Mouse (Mus musculus) heart, postnatal 0 days (tissue): ENCODE data around the gene Rmnd5b. TPM values are rescaled to one million over a fixed set of nuclear protein-coding genes. Genes with fewer than 3 reads are reported as not detected.
"Not testable (repeated sequence)": the region's sequence is repeated elsewhere in the genome, so short reads cannot be mapped to it uniquely, and the experiment has no call there.

Experiments
- ATAC-seq: fragments of 200-750 bp; cut with Nextera tagmentation; 2 replicates; pipeline ENCODE4 v1.8.0; 2017; ENCODE audit warnings: low read depth, moderate number of reproducible peaks, moderate library complexity; ENCODE audit not compliant: insufficient read depth
- DNase-seq: peaks from one replicate; pipeline ENCODE4 v3.0.0-alpha.2; 2016; ENCODE audit warnings: low spot score
- H3K27ac ChIP-seq: fragments of 300-500 bp; sonication (generic); 2 replicates; pipeline ENCODE4 v1.5.1; 2014; ENCODE audit warnings: low read depth, mild to moderate bottlenecking
- H3K27me3 ChIP-seq: fragments of 300-500 bp; sonication (generic); 2 replicates; pipeline ENCODE4 v1.6.1; 2014; ENCODE audit warnings: low read length, mixed read lengths; ENCODE audit not compliant: control insufficient read depth, insufficient read depth
- H3K36me3 ChIP-seq: fragments of 300-500 bp; sonication (generic); replicated peaks from 2 replicates; pipeline ENCODE4 v1.6.1; 2014; ENCODE audit warnings: low read length, mixed read lengths; ENCODE audit not compliant: control insufficient read depth, insufficient read depth
- H3K4me1 ChIP-seq: fragments of 300-500 bp; sonication (generic); 2 replicates; pipeline ENCODE4 v1.6.1; 2014; ENCODE audit warnings: antibody characterized with exemption; ENCODE audit not compliant: control insufficient read depth, insufficient read depth
- H3K4me2 ChIP-seq: fragments of 300-500 bp; sonication (generic); 2 replicates; pipeline ENCODE4 v1.6.1; 2014; ENCODE audit warnings: low read depth, mild to moderate bottlenecking, low read length, moderate library complexity
- H3K4me3 ChIP-seq: fragments of 300-500 bp; sonication (generic); 2 replicates; pipeline ENCODE4 v1.5.1; 2014; ENCODE audit warnings: low read depth, low read length
- H3K9ac ChIP-seq: fragments of 300-500 bp; sonication (generic); replicated peaks from 2 replicates; pipeline ENCODE4 v1.6.1; 2014; ENCODE audit warnings: low read depth, low read length, mixed read lengths
- H3K9me3 ChIP-seq: fragments of 300-500 bp; sonication (generic); replicated peaks from 2 replicates; pipeline ENCODE4 v1.6.1; 2016; ENCODE audit warnings: low read length; ENCODE audit not compliant: control insufficient read depth
- CTCF ChIP-seq: IDR thresholded peaks from 2 replicates; pipeline ENCODE4 v1.5.1; 2016; ENCODE audit warnings: antibody characterized with exemption, control low read depth, low read depth
- EP300 ChIP-seq: IDR thresholded peaks from 2 replicates; pipeline ENCODE4 v1.6.1; 2016; ENCODE audit warnings: antibody characterized with exemption, low read depth
- WGBS: fragments of 180-500 bp; shearing (Covaris S2); extraction: QIAGEN DNeasy Blood & Tissue Kit; methylation state at CpG from one replicate; pipeline ENCODE4 v1.1.7; 2014; 5-methylcytosine and 5-hydroxymethylcytosine counted together
- polyA plus RNA-seq: library from polyadenylated mRNA; unstranded; fragments of >200 nt; fragmentation: Nextera tagmentation; extraction: Ambion mirVana; gene quantifications from 2 replicates; pipeline ENCODE4 v1.2.1, GENCODE M21; 2015
- total RNA-seq: library from RNA; depleted of rRNA; stranded (reverse); fragments of >200 nt; gene quantifications from 2 replicates; pipeline ENCODE4 v1.2.3, GENCODE M21; 2014; ENCODE audit warnings: low replicate concordance

The Rmnd5b gene
- total and polyA plus RNA-seq, 2 experiments from 2014 or later: 30.0 to 54.3 TPM

DNA sequence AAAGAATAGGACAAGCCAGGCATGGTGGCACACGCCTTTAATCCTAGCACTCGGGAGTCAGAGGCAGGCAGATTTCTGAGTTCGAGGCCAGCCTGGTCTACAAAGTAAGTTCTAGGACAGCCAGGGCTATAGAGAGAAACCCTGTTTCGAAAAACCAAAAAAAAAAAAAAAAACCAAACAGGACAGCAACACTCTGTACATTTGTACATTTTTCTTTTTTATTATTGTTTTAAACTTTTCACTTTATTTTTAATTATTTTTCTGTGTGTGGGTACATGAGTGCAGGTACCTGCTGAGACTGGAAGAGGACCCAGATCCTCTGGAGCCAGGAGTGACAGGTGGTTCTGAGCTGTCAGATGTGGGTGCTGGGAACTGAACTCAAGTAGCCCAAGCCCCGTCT lies 39.7 kb upstream of the Rmnd5b start:
- H3K27ac ChIP-seq: no peak overlapping the region

DNA sequence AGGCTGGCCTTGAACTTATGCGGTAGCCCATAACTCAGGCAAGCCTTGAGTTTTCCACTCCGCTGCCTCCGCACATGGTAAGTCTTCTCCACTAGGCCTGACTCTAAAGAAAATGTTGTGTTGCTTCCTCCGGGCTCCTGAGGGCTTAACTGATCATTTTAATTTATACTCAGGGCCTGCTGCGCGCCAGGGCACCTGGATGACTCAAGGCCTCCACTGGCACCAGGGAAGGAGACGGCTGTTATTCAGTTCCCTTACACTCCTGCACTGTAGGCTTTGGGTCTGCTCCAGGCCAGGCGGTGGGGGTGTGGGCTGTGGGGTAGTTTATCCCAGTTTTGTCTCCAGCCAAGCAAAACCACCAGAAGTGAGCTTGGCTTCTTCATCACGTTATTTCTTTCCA lies 37.6 kb upstream of the Rmnd5b start:
- no peak for TF ChIP-seq EP300
- TF ChIP-seq CTCF: no peak
- Histone ChIP-seq H3K36me3 (no peaks in the 10 kb centered on the region), H3K27ac (no peak overlapping the region), H3K4me2 (no peak overlapping the region), H3K4me3 (no peak overlapping the region), H3K9me3 (no peaks in the 10 kb centered on the region), H3K9ac (no peak overlapping the region), H3K27me3 (no peaks in the 10 kb centered on the region), H3K4me1 (no peaks in the 10 kb centered on the region)
- ATAC-seq (no peak), DNase-seq (no peak)
- 71% methylated on average over 9 of the region's 9 CpGs for WGBS

More for the DNA sequence above, 39.7 kb upstream of the Rmnd5b start:
- H3K4me2 ChIP-seq: no peak overlapping the region
- no peaks in the 10 kb centered on the region for H3K4me1 ChIP-seq
- ATAC-seq (no peak), DNase-seq (no peak)
- no peaks in the 10 kb centered on the region for H3K36me3 ChIP-seq
- 70% methylated on average over 5 of the region's 5 CpGs for WGBS
- no peaks in the 10 kb centered on the region for H3K9me3 ChIP-seq
- H3K27me3 ChIP-seq: no peaks in the 10 kb centered on the region
- H3K9ac ChIP-seq: no peak overlapping the region
- no peak for TF ChIP-seq CTCF
- TF ChIP-seq EP300: no peak
- no peak overlapping the region for H3K4me3 ChIP-seq

DNA sequence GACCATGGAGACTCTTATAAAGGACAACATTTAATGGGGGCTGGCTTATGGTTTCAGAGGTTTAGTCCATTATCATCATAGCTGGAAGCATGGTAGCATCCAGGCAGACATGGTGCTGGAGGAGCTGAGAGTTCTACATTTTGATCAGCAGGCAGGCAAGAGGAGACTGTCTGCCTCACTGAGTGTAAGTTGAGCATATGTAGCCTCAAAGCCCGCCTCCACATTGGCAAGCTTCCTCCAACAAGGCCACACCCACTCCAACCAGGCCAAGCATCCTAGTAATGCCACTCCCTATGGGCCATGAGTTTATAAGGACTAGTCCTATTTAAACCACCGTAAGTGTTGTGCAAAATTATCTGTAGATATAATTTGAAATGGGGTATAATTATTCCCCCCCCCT lies 35.7 kb upstream of the Rmnd5b start:
- Histone ChIP-seq H3K27me3 (no peaks in the 10 kb centered on the region), H3K4me3 (no peak overlapping the region), H3K9ac (no peak overlapping the region), H3K27ac (no peak overlapping the region), H3K4me2 (no peak overlapping the region), H3K9me3 (no peaks in the 10 kb centered on the region), H3K36me3 (no peaks in the 10 kb centered on the region), H3K4me1 (no peaks in the 10 kb centered on the region)
- no peak for TF ChIP-seq CTCF
- no peak for TF ChIP-seq EP300
- no peak for ATAC-seq
- DNase-seq: no peak
- WGBS: 67% methylated on average over 2 of the region's 2 CpGs

DNA sequence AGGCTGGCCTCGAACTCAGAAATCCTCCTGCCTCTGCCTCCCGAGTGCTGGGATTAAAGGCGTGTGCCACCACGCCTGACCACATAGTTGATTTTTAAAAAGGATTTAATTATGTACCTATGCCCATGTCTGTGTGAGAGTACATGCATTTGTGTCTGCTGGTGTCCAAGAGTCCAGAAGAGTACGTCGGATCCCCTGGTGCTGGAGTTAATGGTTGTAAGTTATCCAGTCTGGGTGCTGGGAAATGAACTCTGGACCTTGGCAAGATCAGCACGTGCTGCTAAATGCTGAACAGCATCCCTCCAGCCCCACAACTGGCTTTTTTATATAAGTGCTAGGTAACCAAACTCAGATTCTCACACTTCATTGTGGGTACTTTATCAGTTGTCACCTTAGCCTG lies 35.1 kb upstream of the Rmnd5b start:
- WGBS: 84% methylated on average over 7 of the region's 7 CpGs
- Histone ChIP-seq H3K9ac (no peak overlapping the region), H3K36me3 (no peaks in the 10 kb centered on the region), H3K27ac (no peak overlapping the region), H3K4me3 (no peak overlapping the region), H3K4me2 (no peak overlapping the region), H3K9me3 (no peaks in the 10 kb centered on the region), H3K4me1 (no peaks in the 10 kb centered on the region), H3K27me3 (no peaks in the 10 kb centered on the region)
- DNase-seq: no peak
- no peak for ATAC-seq
- TF ChIP-seq CTCF (no peak), EP300 (no peak)

DNA sequence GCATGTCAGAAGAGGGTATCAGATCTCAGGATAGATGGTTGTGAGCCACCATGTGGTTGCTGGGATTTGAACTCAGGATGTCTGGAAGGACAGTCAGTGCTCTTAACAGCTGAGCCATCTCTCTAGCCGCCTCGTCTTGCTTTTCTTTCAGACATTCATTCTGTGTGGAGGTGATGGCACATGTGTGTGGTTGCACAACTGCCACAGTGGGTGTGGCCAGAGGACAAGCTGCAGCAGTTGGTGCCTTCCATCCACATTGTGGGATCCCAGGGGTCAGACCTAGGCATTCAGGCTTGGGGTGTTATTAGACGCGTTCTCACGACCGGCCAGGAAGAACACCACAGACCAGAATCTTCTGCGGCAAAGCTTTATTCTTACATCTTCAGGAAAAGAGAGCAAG lies 29.1 kb upstream of the Rmnd5b start:
- H3K9ac ChIP-seq, H3K27me3 ChIP-seq, ATAC-seq, H3K4me3 ChIP-seq, H3K4me1 ChIP-seq, DNase-seq, H3K36me3 ChIP-seq, H3K9me3 ChIP-seq, H3K27ac ChIP-seq, H3K4me2 ChIP-seq: not testable (repeated sequence)
- WGBS: 85% methylated on average over 7 of the region's 7 CpGs

DNA sequence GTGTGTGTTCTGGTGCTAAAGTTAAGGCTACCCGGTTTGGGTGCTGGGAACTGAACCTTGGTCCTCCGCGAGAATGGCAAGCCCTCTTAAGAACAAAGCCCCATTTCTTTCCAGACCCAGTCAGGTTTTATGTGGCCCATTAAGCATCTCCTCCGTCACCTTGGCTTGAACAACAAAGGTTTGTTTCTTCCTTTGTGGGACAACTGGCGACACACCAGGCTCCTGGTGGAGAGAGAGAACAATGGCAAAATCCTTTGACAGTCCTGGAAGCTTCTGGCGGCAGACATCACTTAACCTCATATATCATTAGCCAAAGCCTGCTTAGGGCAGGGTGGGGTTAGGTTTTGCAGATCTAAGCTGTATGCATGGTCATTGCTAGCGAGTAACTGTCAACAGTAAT lies 26.9 kb upstream of the Rmnd5b start:
- TF ChIP-seq EP300 (no peak), CTCF (no peak)
- Histone ChIP-seq H3K4me1 (peaks cover 3% of the 10 kb centered on the region; the same call in 1 of the 2 replicates), H3K4me2 (no peak overlapping the region), H3K9me3 (no peaks in the 10 kb centered on the region), H3K27me3 (no peaks in the 10 kb centered on the region), H3K4me3 (no peak overlapping the region), H3K36me3 (no peaks in the 10 kb centered on the region), H3K9ac (no peak overlapping the region), H3K27ac (no peak overlapping the region)
- no peak for ATAC-seq
- 73% methylated on average over 7 of the region's 7 CpGs for WGBS
- DNase-seq: no peak
